Mouse (Mus musculus) right cerebral cortex, postnatal 10 days (tissue): ENCODE data around the gene Clec4a4.
A peak's percentile ranks its signal among the peaks of the same experiment; 100 is the strongest.
"Not testable (repeated sequence)": the region's sequence is repeated elsewhere in the genome, so short reads cannot be mapped to it uniquely, and the experiment has no call there.

Source experiments
- DNase-seq, 2 experiments: peaks; one replicate each; pipeline ENCODE4 v3.0.0; 2021; ENCODE audit warnings: low spot score in 2 of 2

The Clec4a4 gene

GRCm38 (mm10) chr6:122989876-122990437 lies at the start of gene Clec4a4:
TSS of gene Clec4a4 (plus strand) at chr6:122990367.
- no peak for DNase-seq

GRCm38 (mm10) chr6:122946760-122947159 lies 43.4 kb upstream of the Clec4a4 start:
- DNase-seq, result no peak

DNA sequence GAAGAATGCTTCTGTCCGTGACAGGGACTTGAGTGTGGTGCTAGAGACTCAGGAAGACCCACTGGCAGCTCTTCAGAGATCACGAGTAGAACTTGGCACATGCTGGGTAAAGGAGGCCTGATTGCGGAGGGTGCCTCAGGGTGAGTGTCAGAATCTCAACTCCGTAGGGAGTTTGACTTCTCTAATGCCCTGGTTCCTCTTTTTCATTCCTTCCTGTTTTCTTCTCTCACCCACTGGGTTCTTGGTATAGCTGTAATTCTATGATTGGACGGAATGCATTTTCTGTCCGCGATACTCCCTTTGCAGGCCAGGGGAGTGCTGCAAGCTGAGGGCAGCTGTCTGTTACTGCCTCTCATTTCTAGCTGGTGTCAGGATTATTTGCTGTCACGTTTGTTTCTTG lies 37.8 kb upstream of the Clec4a4 start, which contains the start of gene Clec4a3:
TSS of gene Clec4a3 (plus strand) at position 115 of the 400 bp plus-strand sequence.
- DNase-seq, result peak in 1 of 2 experiments; percentile 26

DNA sequence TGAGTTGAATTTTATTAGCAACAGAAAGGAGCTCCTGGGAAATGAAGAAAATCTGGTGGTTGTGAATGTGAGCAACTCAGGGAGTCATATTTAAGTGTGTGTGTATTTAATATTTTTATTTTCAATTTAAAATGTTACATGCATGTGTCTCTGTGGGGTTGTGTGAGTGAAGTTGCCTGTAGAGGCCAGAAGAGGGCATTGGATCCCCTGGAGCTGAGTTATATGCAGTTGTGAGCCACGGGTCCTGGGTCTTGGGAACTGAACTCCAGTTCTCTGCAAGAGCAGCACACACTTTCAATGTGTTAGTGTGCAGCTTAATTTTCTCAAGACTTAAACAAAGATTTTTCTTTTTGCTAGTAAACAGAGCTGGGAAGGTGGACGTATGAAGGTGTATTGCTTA lies 25.6 kb upstream of the Clec4a4 start:
- no peak for DNase-seq

- DNase-seq, result no peak
These were observed 21.1 kb upstream of the Clec4a4 start for GRCm38 (mm10) chr6:122969048-122969447.

DNA sequence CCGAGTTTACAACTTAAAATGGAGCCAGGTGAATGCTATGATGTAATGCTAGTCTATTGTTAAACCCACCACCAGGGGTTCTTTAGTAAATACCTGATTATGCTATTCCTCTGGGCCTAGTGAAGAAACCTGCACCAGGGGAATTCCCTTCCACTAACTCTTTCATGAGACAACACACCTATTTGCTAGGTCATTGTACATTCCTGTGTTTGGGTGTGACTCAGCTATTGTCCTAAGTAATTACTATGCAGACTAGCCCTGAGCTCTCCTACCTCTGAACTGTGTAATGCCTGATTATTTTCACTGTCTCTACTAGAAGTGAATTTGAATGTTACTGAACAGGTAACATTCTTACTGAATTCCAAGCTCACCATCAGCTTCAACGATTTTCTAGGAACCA lies 14.5 kb downstream of the Clec4a4 start:
- not testable (repeated sequence) for DNase-seq

GRCm38 (mm10) chr6:123005591-123005990 lies 15.4 kb downstream of the Clec4a4 start:
- peak in 1 of 2 experiments; percentile 23 for DNase-seq

GRCm38 (mm10) chr6:123049742-123050372 lies 59.7 kb downstream of the Clec4a4 start, which contains the start of gene Clec4b1:
TSS of gene Clec4b1 (plus strand) at chr6:123049962.
- DNase-seq, result no peak
